Mouse (Mus musculus) retina, embryonic 14.5 days (tissue): ENCODE measurements around the gene Zwilch.
"Not testable (repeated sequence)": the region's sequence is repeated elsewhere in the genome, so short reads cannot be mapped to it uniquely, and the experiment has no call there.

ENCODE experiments used
- DNase-seq: peaks from one replicate; pipeline ENCODE4 v3.0.0-alpha.2; 2015; ENCODE audit warnings: low spot score

Zwilch gene

GRCm38 (mm10) chr9:64178974-64179646 lies 6.2 kb upstream of the Zwilch start, which contains the start of gene Snapc5:
TSS of gene Snapc5 (plus strand) at chr9:64179274.
- DNase-seq = peak; percentile 96

DNA sequence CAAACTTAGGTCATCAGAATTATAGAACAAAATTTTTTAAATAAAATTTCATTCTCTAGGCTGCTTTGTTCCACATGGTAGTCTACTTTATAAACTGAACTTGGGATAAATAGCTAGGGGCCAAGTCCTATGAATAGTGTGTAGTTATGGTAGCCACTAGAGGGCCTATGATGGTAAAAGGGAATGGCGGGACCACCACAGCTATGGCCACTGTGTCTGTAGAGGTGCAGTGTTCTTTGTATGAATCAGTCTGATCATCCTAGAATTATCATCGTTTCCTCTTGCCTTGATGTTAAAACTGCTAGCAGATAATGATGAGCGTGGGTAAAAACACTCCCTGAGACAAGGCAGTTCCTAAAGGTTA lies 5.7 kb upstream of the Zwilch start:
- peak; percentile 72 for DNase-seq

DNA sequence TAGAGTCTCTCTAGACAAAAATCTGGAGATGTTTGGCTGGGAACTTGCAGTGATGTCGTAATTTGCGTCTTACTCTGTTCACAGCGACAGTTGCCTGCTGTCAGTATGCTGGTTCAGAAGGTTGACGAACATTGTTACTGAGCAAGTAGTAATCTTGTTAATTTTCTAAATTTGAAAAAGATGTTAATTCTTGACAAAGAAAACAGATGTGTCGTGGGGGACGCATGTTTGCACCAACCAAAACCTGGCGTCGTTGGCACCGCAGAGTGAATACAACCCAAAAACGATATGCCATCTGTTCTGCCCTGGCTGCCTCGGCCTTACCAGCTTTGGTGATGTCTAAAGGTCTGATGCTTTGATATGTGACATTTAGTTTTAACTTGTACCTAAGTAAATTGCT lies 2.5 kb upstream of the Zwilch start:
- DNase-seq = no peak

GRCm38 (mm10) chr9:64174766-64175165 lies 1.9 kb upstream of the Zwilch start:
- DNase-seq = no peak

DNA sequence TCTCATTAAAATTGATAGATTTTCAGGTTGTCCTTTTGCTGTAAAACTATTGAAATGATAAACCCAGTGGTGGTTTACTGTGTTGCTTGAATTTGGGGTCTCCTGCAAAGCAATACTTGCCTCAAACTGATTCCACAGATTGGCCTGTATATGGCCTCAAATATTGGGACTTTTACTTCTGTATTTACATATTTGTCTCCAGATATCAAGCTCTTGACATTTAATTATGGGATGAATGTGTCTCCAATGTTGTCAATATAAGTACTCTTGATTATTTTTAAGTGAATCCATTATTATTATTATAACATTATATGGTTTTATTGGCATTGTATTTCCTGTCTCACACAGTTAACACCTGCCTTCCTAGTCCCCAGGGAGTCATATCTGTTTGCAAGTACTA lies 1.4 kb upstream of the Zwilch start:
- DNase-seq = no peak

GRCm38 (mm10) chr9:64173666-64174220 lies 839 bp upstream of the Zwilch start:
- no peak for DNase-seq

DNA sequence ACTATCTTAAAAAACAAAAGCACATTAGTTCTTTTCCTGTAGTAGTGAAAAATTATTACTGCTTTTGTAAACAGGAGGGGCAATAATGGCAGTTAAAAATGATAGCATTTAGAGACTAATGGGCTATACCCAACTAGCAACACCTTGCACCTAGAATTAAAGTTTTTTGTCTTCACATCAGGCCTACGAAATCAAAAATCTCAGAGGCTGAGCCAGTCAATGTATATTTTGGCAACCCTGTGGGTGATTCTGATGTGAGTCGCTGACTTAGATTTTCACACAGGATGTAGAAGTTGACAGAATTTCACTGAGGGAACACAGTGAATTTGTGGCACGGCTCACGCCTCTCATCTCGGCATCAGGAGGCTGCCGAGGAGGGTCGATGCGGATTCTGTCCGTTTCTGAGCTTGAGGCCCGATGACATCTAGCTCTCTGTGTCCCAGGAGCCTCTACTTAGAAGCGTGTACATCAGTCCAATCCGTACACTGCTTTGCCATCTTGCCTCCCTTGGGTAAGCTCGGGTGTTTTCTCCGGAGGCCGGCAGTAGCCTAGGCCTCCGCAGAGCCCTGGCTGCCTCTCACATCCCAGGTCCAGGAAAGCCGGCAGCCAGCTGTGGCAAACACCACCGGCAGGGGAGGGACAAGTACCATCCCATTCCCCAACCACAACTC lies 624 bp downstream of the Zwilch start:
- no peak for DNase-seq

DNA sequence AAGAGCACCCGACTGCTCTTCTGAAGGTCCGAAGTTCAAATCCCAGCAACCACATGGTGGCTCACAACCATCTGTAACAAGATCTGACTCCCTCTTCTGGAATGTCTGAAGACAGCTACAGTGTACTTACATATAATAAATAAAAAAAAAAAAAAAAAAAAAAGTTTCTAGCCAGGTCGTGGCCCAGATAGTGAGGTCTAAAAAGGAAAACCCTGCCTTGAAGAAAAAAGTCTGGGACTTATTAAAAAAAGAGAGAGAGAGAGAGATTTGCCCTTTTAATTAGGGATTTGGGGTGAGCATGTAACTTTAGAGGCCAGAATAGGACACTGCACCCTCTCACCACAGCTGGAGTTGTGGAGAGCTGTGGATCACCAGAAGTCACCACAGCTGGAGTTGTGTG lies 2.9 kb downstream of the Zwilch start:
- not testable (repeated sequence) for DNase-seq

GRCm38 (mm10) chr9:64160471-64160870 lies 12.4 kb downstream of the Zwilch start:
- no peak for DNase-seq

DNA sequence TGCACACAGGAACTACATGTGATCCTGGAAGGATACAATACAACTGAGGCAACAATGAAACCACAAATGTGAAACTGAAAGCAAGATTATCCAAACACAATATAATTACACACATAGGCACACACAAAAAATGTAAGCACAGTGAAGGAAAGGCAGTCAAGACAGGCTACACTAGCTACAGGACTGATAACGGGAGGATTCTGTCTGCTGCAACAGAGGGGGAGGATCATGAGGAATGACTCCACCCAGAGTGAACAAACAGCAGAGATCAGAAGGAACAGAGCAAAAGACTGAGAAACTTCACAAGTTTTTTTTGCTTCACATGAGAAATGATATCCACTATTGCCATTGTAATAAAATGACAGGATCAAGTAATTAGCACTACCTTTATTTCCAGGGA lies 16.3 kb downstream of the Zwilch start:
- no peak for DNase-seq

DNA sequence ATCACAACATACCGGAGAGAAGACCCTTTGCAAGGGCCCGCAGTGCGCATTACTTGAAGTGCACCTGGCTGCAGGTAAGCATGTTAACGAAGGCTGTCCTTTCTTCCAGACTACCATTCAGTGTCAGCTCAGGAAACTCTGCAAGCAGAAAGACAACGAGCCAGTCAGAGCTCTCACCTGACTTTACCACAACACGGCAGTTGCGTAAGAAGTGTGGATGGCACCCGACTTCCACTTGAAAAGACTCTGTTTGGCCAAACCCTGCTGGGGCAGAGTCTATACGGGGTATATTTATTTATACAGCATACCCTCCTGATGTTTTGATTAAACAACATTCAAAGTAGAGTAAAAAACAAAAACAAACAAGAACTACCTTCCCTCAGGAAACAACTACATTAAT lies 33.0 kb downstream of the Zwilch start:
- no peak for DNase-seq

DNA sequence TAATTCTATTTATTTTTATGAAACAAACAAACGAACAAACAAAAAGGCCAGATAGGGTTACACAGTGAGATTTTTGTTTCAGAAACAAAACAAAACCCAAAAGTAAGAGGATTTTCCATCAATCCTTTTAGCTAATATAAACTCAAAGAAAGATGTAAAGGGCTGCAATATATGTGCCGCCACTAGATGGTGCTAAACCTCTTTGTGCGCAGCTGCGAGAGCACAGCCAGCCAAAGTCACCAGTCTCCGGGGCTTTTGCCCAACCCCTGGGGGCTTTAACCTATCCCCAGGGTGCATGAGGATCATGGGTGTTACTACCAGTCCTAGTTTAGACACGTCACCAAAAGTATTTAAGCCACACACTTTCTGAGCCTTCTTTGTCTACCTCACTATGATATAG lies 34.0 kb downstream of the Zwilch start:
- peak; percentile 78 for DNase-seq

- no peak for DNase-seq
These were observed 41.3 kb downstream of the Zwilch start for GRCm38 (mm10) chr9:64131623-64132022.

DNA sequence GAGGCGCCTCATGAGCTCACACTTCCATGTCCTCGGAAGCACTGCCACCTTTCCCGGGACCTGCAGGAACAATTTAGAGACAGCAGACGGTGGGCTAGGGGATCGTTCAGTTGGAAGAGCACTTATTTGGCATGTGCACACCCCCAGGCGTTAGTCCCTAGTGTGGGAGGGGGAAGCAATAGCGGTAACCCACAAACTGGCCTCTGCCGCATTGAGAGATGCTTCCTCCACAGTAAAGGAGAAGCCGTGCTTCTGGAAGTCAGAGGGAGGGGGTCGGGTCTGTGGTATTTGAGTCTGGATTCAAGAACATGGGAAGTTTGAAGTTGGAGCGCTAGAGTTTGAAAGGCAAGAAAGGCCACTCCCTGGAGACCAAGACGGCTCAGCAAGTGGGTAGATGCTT lies 46.8 kb downstream of the Zwilch start:
- DNase-seq = no peak

GRCm38 (mm10) chr9:64125307-64125706 lies 47.6 kb downstream of the Zwilch start:
- no peak for DNase-seq

DNA sequence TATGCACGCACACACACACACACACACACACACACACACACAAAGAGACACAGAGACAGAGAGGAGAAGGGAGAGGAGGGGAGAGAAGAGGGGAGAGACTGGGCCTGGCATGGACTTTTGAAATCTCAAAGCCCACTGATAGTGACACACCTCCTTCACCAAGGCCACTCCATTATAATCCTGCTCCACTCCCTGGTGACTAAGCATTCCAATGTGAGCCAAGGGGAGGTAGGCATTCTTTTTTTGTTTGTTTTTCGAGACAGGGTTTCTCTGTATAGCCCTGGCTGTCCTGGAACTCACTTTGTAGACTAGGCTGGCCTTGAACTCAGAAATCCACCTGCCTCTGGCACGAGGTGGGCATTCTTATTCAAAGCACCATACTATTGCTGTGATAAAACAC lies 48.1 kb downstream of the Zwilch start:
- not testable (repeated sequence) for DNase-seq

DNA sequence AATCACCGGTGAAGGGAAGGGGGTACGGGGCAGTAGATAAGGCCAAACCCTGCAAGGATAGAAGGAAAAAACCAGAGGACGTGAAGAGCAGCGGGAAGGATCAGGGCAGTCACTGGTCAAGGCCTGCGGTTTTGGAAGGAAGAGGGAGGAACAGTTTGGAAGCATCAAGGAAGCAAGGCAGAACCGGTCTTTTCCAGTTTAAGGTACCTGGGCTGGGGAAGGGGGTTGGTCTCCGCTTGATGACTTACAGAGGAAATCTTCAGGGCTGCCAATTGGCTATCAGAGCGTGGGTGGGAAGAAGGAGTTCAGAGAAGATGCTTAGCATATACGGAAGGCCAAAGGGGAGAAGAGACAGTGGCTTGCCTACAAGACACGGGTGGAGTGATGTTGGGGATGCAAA lies 50.3 kb downstream of the Zwilch start:
- no peak for DNase-seq

DNA sequence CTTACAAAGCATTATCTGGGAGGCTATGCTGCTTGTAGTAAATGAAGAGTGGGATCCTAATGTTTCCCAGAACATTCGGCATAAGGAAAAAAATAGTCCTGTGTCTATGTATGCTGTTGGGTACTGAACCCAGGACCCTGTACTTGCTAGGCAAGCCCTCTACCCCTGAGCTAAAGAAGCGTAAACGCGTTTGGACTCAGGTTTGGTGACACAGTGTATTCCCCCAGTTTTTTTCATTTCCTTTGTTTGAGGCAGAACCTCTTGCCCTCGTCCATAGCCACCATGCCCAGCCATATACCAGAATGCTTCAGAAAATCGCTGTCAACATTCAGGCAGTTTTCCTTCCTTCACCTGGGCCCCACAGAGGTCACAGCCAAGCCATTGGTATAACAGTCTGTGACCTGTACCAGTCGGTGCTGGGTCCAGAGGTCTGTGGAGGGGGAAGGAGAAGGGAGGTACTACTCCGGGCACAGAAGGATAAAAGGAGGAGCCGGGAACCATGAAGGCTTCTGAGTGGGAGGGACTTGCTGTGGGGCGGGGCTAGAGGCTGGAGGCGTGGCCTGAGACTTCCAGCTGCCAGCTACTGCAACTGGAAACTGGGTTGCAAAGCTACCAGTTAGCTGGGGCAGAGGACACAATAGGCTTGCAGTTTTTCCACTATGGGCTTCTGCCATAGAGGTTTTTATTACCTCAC lies 52.2 kb downstream of the Zwilch start:
- peak; percentile 44 for DNase-seq

DNA sequence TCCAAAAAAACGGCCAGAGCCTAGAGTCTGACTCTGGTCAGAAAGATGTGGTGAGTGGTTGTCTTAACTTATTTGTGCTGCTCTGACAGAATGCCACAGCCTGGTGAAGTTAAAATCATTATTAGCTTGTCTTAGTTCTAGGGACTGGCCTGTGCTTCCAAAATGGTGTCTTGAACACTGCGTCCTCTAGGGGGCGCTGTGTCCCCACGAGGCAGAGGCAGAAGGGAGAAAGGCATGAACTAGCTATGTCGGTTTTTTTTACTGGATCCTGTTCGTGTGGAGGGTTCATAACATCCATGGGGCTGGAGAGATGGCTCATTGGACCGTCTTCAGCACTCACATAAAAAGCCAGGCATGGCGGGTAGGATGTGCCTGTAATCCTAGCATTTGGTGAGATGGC lies 53.0 kb downstream of the Zwilch start:
- DNase-seq = peak; percentile 60

DNA sequence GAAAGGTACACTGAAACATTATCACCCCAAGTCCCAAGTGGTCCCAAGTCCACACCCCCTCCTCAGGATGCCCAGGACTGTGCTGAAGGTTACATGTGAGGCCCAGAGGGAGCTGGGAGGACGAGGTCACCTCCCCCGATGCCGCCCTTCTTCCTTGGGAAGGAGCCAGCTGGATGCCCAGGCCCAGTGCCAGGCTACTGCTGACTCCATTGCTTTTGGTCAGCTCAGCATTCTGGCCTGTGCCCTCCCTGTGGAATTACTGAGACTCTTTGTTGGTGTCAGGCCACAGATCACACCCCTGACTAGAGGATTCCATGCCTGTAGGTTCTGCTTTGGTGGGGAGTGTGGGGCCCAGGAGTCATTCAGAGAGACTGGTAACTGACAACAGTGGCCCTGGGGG lies 56.0 kb downstream of the Zwilch start, which contains the start of gene Lctl:
Lctl (plus strand) TSS at position 272 of the 400 bp plus-strand sequence.
- DNase-seq = no peak

- DNase-seq = no peak
These were observed 57.1 kb downstream of the Zwilch start for GRCm38 (mm10) chr9:64115756-64116155.

GRCm38 (mm10) chr9:64114646-64115045 lies 58.3 kb downstream of the Zwilch start:
- no peak for DNase-seq

- no peak for DNase-seq
These were observed 62.4 kb downstream of the Zwilch start for GRCm38 (mm10) chr9:64110502-64110901.
